Mouse (Mus musculus) G1E (cell line): ENCODE data around the gene St6galnac3.

Experiments used
- CTCF ChIP-seq: IDR thresholded peaks from 2 replicates; pipeline ENCODE4 v1.5.1; 2012; ENCODE audit warnings: low read depth, low read length, inconsistent platforms, mixed read lengths
- GATA2 ChIP-seq: IDR thresholded peaks from 2 replicates; pipeline ENCODE4 v1.6.1; 2012; ENCODE audit warnings: low read depth, low read length, inconsistent platforms, borderline replicate concordance

DNA sequence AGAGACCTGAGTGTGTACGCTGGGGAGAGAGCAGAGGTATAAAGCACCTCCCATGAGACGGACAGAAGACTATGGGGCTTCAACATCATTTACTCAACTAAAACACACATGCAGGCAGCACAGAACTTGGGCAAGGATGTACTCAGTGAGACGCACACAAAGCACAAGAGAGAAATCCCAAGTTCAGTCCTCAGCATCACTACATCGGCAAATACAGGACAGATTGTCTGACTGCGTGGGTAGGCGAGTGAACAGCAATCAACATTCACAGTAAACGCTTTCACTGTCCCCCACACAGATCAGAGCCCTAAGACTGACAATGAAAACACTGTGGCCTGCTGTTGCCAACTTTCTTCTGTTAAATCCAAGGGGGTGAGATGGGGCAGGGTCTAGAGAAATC lies 422.6 kb downstream of the St6galnac3 start:
- TF ChIP-seq CTCF (no peak), GATA2 (no peak)
